16 mouse cellular contexts compared by ENCODE assay signal in the genomic region with DNA sequence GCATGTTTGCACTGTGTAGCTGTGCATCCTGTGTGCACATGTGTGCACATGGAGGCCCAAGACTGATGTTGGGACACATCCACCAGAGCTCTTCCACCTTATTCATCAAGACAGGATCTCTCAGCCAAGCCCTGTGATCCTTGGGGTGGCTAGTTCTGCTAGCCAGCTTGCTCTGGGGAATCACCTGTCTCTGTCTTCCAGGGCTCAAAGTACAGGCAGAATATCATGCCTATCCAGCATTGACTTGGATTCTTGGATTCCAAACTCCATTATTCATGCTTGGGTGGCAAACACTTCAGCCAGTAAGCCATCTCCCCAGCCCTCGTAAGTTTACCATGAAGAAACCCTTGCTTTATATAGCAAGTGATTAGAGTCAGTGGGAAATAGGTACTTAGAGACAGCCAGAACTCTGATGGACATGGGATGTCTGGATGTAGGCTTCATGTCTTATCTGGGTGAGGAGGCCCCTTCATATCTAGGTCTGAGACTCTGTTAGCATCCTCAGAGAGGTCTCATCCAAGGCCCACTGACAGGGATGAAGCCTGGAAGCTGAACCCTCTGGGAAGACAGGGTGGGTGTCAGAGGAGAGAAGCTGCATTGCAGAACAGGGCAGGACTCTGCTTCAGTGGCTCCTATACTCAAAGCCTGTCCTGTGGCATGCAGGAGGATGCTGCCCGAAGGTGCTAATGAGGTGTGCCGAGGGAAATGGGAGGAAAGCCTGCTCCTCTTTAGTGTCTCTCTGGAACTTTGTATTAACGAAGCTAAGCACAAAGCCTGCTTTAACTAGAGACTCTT.
"Had no signal": no experiment of that assay in that cellular context is flagged by ENCODE, and none has a peak within 500 bp of the region (broad histone marks: within the 10 kb centered on the region; RNA-seq: fewer than 3 reads in every experiment).

No protein-coding gene starts in this region.

- ATAC-seq: lung, postnatal 0 days; midbrain, embryonic 13.5 days; midbrain, embryonic 15.5 days had no signal

- H3K27ac ChIP-seq: macrophage; midbrain, embryonic 13.5 days; midbrain, embryonic 15.5 days; neural tube, embryonic 12.5 days; stomach, embryonic 15.5 days had no signal

- H3K4me3 ChIP-seq: lung, embryonic 15.5 days; megakaryocyte, embryonic 14.5 days; midbrain, embryonic 13.5 days; midbrain, embryonic 15.5 days; neural tube, embryonic 12.5 days; stomach, embryonic 15.5 days had no signal

- H3K4me1 ChIP-seq: megakaryocyte, embryonic 14.5 days; midbrain, embryonic 15.5 days; neural tube, embryonic 12.5 days had no signal

- H3K27me3 ChIP-seq: lung, embryonic 15.5 days; megakaryocyte, embryonic 14.5 days; midbrain, embryonic 13.5 days; midbrain, embryonic 15.5 days; neural tube, embryonic 12.5 days; stomach, embryonic 15.5 days had no signal

- H3K36me3 ChIP-seq: lung, embryonic 15.5 days; midbrain, embryonic 13.5 days; midbrain, embryonic 15.5 days; neural tube, embryonic 12.5 days; stomach, embryonic 15.5 days had no signal

- H3K9ac ChIP-seq: lung, embryonic 15.5 days; midbrain, embryonic 13.5 days; midbrain, embryonic 15.5 days; neural tube, embryonic 12.5 days; stomach, embryonic 15.5 days had no signal

- DNase-seq: lung, adult 2 months; lung, postnatal 14 days; lung, postnatal 36 days; right cerebral cortex, postnatal 14 days; thymus, adult 18-20 months; thymus, postnatal 14 days; thymus, postnatal 36 days had no signal

- H3K4me2 ChIP-seq: lung, embryonic 15.5 days; midbrain, embryonic 11.5 days; midbrain, embryonic 13.5 days; midbrain, embryonic 15.5 days; neural tube, embryonic 12.5 days; stomach, embryonic 15.5 days had no signal

- H3K9me3 ChIP-seq: lung, embryonic 15.5 days; megakaryocyte, embryonic 14.5 days; midbrain, embryonic 13.5 days; midbrain, embryonic 15.5 days; neural tube, embryonic 12.5 days; stomach, embryonic 15.5 days had no signal
